Mouse (Mus musculus): ENCODE results near the gene Aars2.

DNA sequence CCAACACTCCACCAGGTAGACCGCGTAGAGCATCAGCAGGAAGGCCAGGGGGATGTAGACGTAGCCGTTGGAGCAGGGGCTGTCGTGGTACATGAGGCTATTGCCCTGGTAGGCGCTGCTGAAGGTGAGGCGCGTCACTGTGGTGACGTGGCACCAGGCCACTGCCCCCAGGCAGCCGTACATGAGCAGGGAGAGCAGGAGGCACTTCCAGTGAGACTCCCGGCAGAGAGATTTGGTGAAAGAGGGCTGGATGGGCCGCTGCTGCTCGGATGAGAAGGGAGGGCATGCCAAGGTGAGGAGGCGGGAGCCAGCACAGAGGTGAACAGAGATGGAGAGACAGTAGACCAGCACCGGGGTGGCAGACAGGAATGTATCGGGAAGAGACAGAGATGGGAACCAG, 40.3 kb downstream of the Aars2 start:
- TF ChIP-seq CTCF (IDR thresholded peaks at IDR 0.05; ENCODE audit: borderline replicate concordance, insufficient read depth, low read length) (no peak), POLR2A (IDR thresholded peaks at IDR 0.05; ENCODE audit: low read depth, low read length) (no peak)

All from embryonic fibroblast, embryonic 13.5 days (primary cell).